Mouse (Mus musculus): ENCODE measurements around the gene Azin2. TPM values are rescaled to one million over a fixed set of nuclear protein-coding genes. Genes with fewer than 3 reads are reported as not detected.

Azin2 gene
- 31.9 and 32.9 TPM in 2 replicates for polyA plus RNA-seq (2011; ENCODE audit: insufficient read depth, insufficient read length, low read depth, missing spikeins)

GRCm38 (mm10) chr4:128962029-128962925 lies at the start of gene Azin2:
TSS of gene Azin2 (minus strand) at chr4:128962442.
- no peaks in the 10 kb centered on the region for H3K9me3 ChIP-seq (replicated peaks; ENCODE audit: control insufficient read depth, insufficient read depth, low read length, poor library complexity, severe bottlenecking)
- H3K27me3 ChIP-seq (ENCODE audit: control insufficient read depth, insufficient read depth, low read length, poor library complexity, severe bottlenecking): no peaks in the 10 kb centered on the region
- peak within 1 kb of the TSS; percentile 98 for H3K9ac ChIP-seq (ENCODE audit: low read depth, poor library complexity, severe bottlenecking)
- H3K4me3 ChIP-seq (ENCODE audit: low read depth, low read length): peak within 1 kb of the TSS; percentile 98
- TF ChIP-seq CTCF (IDR thresholded peaks at IDR 0.05; ENCODE audit: low read depth, low read length) (no peak), POLR2A (IDR thresholded peaks at IDR 0.05; ENCODE audit: insufficient read depth, low read length) (peak; percentile 88), EP300 (IDR thresholded peaks at IDR 0.05; ENCODE audit: insufficient read depth, low read depth, low read length) (no peak)
- no peaks in the 10 kb centered on the region for H3K4me1 ChIP-seq (ENCODE audit: control insufficient read depth, insufficient read depth, low read length)
- H3K27ac ChIP-seq (ENCODE audit: insufficient read depth, low read length): no peak within 1 kb of the TSS; the same call in 1 of the 2 replicates
- no peaks in the 10 kb centered on the region for H3K36me3 ChIP-seq (ENCODE audit: control insufficient read depth, insufficient read depth, low read length, poor library complexity, severe bottlenecking)

GRCm38 (mm10) chr4:129011604-129012121 lies 49.4 kb upstream of the Azin2 start:
- no peaks in the 10 kb centered on the region for H3K4me1 ChIP-seq (ENCODE audit: control insufficient read depth, insufficient read depth, low read length)
- H3K27ac ChIP-seq (ENCODE audit: insufficient read depth, low read length): no peak overlapping the region
- no peak overlapping the region for H3K9ac ChIP-seq (ENCODE audit: low read depth, poor library complexity, severe bottlenecking)
- H3K4me3 ChIP-seq (ENCODE audit: low read depth, low read length): no peak overlapping the region
- TF ChIP-seq EP300 (IDR thresholded peaks at IDR 0.05; ENCODE audit: insufficient read depth, low read depth, low read length): no peak
- TF ChIP-seq POLR2A (IDR thresholded peaks at IDR 0.05; ENCODE audit: insufficient read depth, low read length): no peak
- TF ChIP-seq CTCF (IDR thresholded peaks at IDR 0.05; ENCODE audit: low read depth, low read length): no peak
- no peaks in the 10 kb centered on the region for H3K27me3 ChIP-seq (ENCODE audit: control insufficient read depth, insufficient read depth, low read length, poor library complexity, severe bottlenecking)
- no peaks in the 10 kb centered on the region for H3K9me3 ChIP-seq (replicated peaks; ENCODE audit: control insufficient read depth, insufficient read depth, low read length, poor library complexity, severe bottlenecking)
- H3K36me3 ChIP-seq (ENCODE audit: control insufficient read depth, insufficient read depth, low read length, poor library complexity, severe bottlenecking): peaks cover 39% of the 10 kb centered on the region

GRCm38 (mm10) chr4:129009521-129009920 lies 47.3 kb upstream of the Azin2 start:
- no peak overlapping the region for H3K27ac ChIP-seq (ENCODE audit: insufficient read depth, low read length)
- no peak for TF ChIP-seq CTCF (IDR thresholded peaks at IDR 0.05; ENCODE audit: low read depth, low read length)
- no peak for TF ChIP-seq EP300 (IDR thresholded peaks at IDR 0.05; ENCODE audit: insufficient read depth, low read depth, low read length)
- no peak for TF ChIP-seq POLR2A (IDR thresholded peaks at IDR 0.05; ENCODE audit: insufficient read depth, low read length)
- H3K9ac ChIP-seq (ENCODE audit: low read depth, poor library complexity, severe bottlenecking): no peak overlapping the region
- H3K36me3 ChIP-seq (ENCODE audit: control insufficient read depth, insufficient read depth, low read length, poor library complexity, severe bottlenecking): peaks cover 50% of the 10 kb centered on the region
- H3K4me1 ChIP-seq (ENCODE audit: control insufficient read depth, insufficient read depth, low read length): no peaks in the 10 kb centered on the region
- no peak overlapping the region for H3K4me3 ChIP-seq (ENCODE audit: low read depth, low read length)
- H3K27me3 ChIP-seq (ENCODE audit: control insufficient read depth, insufficient read depth, low read length, poor library complexity, severe bottlenecking): no peaks in the 10 kb centered on the region
- H3K9me3 ChIP-seq (replicated peaks; ENCODE audit: control insufficient read depth, insufficient read depth, low read length, poor library complexity, severe bottlenecking): no peaks in the 10 kb centered on the region

GRCm38 (mm10) chr4:129008672-129009071 lies 46.4 kb upstream of the Azin2 start:
- TF ChIP-seq EP300 (IDR thresholded peaks at IDR 0.05; ENCODE audit: insufficient read depth, low read depth, low read length) (no peak), CTCF (IDR thresholded peaks at IDR 0.05; ENCODE audit: low read depth, low read length) (no peak)
- Histone ChIP-seq H3K9me3 (replicated peaks; ENCODE audit: control insufficient read depth, insufficient read depth, low read length, poor library complexity, severe bottlenecking) (no peaks in the 10 kb centered on the region), H3K9ac (ENCODE audit: low read depth, poor library complexity, severe bottlenecking) (no peak overlapping the region), H3K27me3 (ENCODE audit: control insufficient read depth, insufficient read depth, low read length, poor library complexity, severe bottlenecking) (no peaks in the 10 kb centered on the region), H3K4me3 (ENCODE audit: low read depth, low read length) (no peak overlapping the region), H3K36me3 (ENCODE audit: control insufficient read depth, insufficient read depth, low read length, poor library complexity, severe bottlenecking) (peaks cover 56% of the 10 kb centered on the region), H3K27ac (ENCODE audit: insufficient read depth, low read length) (no peak overlapping the region), H3K4me1 (ENCODE audit: control insufficient read depth, insufficient read depth, low read length) (no peaks in the 10 kb centered on the region)

- Histone ChIP-seq H3K9me3 (replicated peaks; ENCODE audit: control insufficient read depth, insufficient read depth, low read length, poor library complexity, severe bottlenecking) (no peaks in the 10 kb centered on the region), H3K9ac (ENCODE audit: low read depth, poor library complexity, severe bottlenecking) (no peak overlapping the region), H3K4me1 (ENCODE audit: control insufficient read depth, insufficient read depth, low read length) (no peaks in the 10 kb centered on the region), H3K27me3 (ENCODE audit: control insufficient read depth, insufficient read depth, low read length, poor library complexity, severe bottlenecking) (no peaks in the 10 kb centered on the region), H3K36me3 (ENCODE audit: control insufficient read depth, insufficient read depth, low read length, poor library complexity, severe bottlenecking) (peaks cover 61% of the 10 kb centered on the region), H3K27ac (ENCODE audit: insufficient read depth, low read length) (no peak overlapping the region), H3K4me3 (ENCODE audit: low read depth, low read length) (no peak overlapping the region)
- TF ChIP-seq EP300 (IDR thresholded peaks at IDR 0.05; ENCODE audit: insufficient read depth, low read depth, low read length) (no peak), POLR2A (IDR thresholded peaks at IDR 0.05; ENCODE audit: insufficient read depth, low read length) (no peak), CTCF (IDR thresholded peaks at IDR 0.05; ENCODE audit: low read depth, low read length) (no peak)
These were observed 45.8 kb upstream of the Azin2 start for GRCm38 (mm10) chr4:129008006-129008519.

- Histone ChIP-seq H3K27ac (ENCODE audit: insufficient read depth, low read length) (no peak overlapping the region), H3K27me3 (ENCODE audit: control insufficient read depth, insufficient read depth, low read length, poor library complexity, severe bottlenecking) (no peaks in the 10 kb centered on the region), H3K4me1 (ENCODE audit: control insufficient read depth, insufficient read depth, low read length) (no peaks in the 10 kb centered on the region), H3K36me3 (ENCODE audit: control insufficient read depth, insufficient read depth, low read length, poor library complexity, severe bottlenecking) (peaks cover 73% of the 10 kb centered on the region), H3K9me3 (replicated peaks; ENCODE audit: control insufficient read depth, insufficient read depth, low read length, poor library complexity, severe bottlenecking) (no peaks in the 10 kb centered on the region), H3K4me3 (ENCODE audit: low read depth, low read length) (no peak overlapping the region), H3K9ac (ENCODE audit: low read depth, poor library complexity, severe bottlenecking) (no peak overlapping the region)
- TF ChIP-seq CTCF (IDR thresholded peaks at IDR 0.05; ENCODE audit: low read depth, low read length) (no peak), POLR2A (IDR thresholded peaks at IDR 0.05; ENCODE audit: insufficient read depth, low read length) (no peak), EP300 (IDR thresholded peaks at IDR 0.05; ENCODE audit: insufficient read depth, low read depth, low read length) (no peak)
These were observed 41.5 kb upstream of the Azin2 start for GRCm38 (mm10) chr4:129003720-129004119.

Measured in ES-Bruce4 (cell line).